Mouse (Mus musculus): ENCODE results near the gene Dpyd.
A peak's percentile ranks its signal among the peaks of the same experiment; 100 is the strongest.

The Dpyd gene

DNA sequence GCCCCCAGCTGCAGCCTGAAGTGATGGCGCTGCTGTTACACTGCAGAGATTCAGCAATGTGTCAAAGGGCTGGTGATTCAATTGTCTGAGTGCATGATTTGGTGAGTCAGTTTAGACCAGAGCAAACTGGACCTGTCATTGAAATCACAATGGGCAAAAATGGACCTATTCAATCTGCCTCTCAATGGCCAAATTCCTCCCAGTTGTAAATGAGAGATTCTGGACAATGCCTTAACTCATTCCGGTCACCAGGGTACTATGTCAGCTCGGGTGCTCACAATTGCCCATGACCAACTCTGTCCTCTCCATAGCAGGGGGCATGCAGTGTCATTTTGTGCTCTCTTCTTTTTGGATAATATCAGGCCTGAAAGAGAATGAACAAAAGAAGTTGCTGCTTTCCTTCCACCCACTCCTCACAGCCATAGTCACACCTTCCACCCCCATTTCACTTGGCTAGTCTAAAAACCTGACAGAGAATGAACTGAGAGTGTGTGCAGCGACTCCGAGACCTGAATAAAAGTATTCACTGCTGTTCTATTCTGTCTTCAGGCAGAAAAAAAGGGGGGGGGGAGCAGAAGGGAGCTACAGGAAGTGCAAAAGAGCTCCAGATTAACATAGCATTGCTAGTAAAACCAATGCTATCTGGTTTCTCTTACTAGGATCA is 533.4 kb downstream of the Dpyd start:
- peak; percentile 86 for DNase-seq (ENCODE audit: low read depth, low spot score)

- DNase-seq (ENCODE audit: low read depth, low spot score) = no peak
Measured at GRCm38 (mm10) chr3:119126003-119126402, 564.1 kb downstream of the Dpyd start.

DNA sequence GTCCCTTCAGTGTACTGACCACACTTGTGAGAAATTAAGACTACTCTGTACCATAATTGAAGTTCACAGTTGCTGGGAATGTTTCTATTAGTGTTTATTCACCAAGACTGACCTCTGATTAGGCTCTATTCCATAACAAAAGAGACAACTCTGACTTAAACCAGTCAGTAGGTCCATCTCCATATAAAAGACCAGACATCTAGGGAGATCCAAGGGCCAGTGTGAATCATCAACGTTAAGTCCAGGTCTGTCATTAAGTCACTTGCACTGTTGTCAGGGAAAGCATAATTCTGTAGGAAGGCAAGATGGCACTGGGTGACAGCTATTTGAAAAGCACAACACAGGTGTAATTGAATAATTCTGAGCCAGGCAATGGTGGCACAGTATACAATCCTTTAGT is 566.1 kb downstream of the Dpyd start:
- peak; percentile 9 for DNase-seq (ENCODE audit: low read depth, low spot score)

- DNase-seq (ENCODE audit: low read depth, low spot score) = no peak
Measured at GRCm38 (mm10) chr3:119143034-119143433, 581.1 kb downstream of the Dpyd start.

DNA sequence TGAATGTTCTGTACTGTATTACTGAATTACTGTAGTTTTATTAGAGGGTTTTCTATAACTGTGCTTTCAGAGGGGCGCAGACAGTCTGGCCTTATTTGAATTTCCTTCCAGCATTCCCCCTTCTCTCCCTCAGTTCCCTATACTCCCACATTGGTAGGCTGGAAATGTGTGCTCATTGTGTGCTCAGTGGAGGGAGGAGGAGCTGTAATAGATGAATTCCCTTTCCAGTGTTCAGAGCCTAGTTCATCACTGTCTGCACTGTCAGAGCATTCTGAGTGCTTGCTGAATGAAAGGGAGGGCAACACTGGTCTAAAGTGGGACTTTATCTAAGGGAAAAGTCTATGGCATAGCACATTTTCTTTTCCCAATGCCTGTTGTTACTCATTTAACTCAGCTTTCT is 582.9 kb downstream of the Dpyd start:
- no peak for DNase-seq (ENCODE audit: low read depth, low spot score)

GRCm38 (mm10) chr3:119154604-119155444 is 592.9 kb downstream of the Dpyd start:
- peak; percentile 7 for DNase-seq (ENCODE audit: low read depth, low spot score)

DNA sequence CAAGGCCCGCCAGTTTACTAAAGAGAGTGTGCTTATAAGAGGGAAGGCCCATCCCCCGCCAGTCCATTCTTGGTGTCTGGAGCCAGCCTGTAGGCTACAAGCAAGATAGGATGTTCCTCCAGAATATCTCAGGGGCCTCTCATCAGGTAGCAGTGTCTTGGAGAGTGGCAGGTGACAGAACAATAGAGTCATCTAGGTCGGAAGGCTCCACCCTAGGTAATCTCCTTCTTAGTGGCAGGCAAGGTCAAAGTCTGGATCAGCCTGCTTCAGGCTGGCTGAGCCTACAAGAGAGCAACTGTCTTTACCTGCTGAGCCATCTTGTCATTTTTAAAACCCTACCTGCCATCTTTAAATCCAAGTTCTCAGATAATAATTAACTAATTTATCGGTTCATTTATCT is 596.7 kb downstream of the Dpyd start:
- peak; percentile 61 for DNase-seq (ENCODE audit: low read depth, low spot score)

DNA sequence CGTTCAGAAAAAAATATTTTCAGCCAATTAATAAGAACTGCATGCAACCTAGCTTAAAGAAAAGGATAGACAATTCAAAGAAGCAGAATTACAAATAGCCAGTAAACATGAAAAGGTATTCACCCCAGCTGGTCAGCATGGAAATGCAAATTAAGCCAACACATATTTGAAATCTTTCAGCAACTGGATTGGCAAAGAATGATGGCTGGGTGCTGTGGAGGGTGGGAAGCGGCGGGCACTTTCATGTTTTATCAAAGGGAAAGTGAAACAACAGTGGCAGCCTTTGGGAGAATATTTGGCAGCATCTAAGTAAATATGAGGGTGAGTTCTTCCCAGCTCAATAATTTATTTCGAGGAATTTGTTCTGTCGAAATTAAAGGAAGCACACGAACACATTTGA is 603.8 kb downstream of the Dpyd start:
- no peak for DNase-seq (ENCODE audit: low read depth, low spot score)

GRCm38 (mm10) chr3:119168166-119168565 is 606.2 kb downstream of the Dpyd start:
- no peak for DNase-seq (ENCODE audit: low read depth, low spot score)

- no peak for DNase-seq (ENCODE audit: low read depth, low spot score)
Measured at GRCm38 (mm10) chr3:119168661-119169060, 606.7 kb downstream of the Dpyd start.

DNA sequence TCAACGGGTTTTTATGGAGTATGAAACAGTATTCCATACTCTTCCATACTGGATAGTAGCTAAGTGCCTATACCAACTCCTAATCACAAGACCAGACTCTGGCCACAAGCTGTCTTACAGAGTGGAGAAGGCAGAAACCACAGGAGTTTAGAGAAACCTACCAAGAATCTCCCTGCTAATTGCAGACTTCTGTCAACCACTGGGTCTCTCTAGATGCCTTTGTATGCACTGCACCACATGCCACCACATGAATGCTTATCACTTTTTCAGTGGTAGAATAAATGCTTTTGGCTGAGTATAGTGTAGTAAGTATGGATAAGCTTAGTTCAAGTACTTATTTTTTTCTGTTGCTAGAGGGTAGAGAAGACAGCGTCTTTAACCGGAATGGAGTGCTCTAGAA is 621.3 kb downstream of the Dpyd start:
- no peak for DNase-seq (ENCODE audit: low read depth, low spot score)

DNA sequence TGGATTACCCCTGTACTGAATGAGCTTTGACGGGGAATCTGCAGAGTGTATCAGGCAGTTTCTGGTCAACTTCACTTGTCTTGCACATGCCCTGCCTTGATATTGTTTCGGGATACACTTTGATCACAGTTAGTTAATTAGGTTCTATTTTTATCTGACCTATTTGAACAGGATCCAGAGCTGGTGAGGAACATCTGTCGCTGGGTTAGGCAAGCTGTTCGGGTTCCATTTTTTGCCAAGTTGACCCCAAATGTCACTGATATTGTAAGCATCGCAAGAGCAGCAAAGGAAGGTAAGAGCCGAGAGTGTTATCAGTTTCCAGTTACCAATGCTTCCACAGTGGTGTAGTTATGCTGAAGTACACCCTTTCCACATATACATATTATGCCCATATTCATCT is 632.1 kb downstream of the Dpyd start:
- no peak for DNase-seq (ENCODE audit: low read depth, low spot score)

- DNase-seq (ENCODE audit: low read depth, low spot score) = peak; percentile 5
Measured at GRCm38 (mm10) chr3:119195613-119196012, 633.7 kb downstream of the Dpyd start.

- DNase-seq (ENCODE audit: low read depth, low spot score) = peak; percentile 2
Measured at GRCm38 (mm10) chr3:119220763-119221412, 659.0 kb downstream of the Dpyd start.

GRCm38 (mm10) chr3:119243181-119243580 is 681.3 kb downstream of the Dpyd start:
- DNase-seq (ENCODE audit: low read depth, low spot score) = no peak

GRCm38 (mm10) chr3:119256516-119256915 is 694.6 kb downstream of the Dpyd start:
- DNase-seq (ENCODE audit: low read depth, low spot score) = peak; percentile 14

DNA sequence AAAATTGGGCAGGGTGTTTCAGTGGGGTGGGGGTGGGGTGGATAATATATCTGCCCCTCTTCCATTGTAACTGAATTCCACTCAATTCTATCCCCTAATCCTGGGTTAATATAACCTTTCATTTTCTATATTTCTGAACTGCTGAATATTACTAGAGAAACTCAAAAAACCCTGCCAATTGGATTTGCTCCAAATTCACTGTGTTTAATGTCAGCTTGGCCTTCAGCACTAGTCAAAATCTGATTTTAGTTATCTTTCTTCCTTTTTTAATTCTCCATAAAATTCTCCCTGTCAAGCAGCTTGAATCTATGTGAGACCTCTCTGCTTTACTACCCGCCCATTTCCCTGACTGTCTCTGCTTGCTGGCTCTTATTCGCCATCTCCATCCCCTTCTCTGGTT is 713.3 kb downstream of the Dpyd start:
- no peak for DNase-seq (ENCODE audit: low read depth, low spot score)

- DNase-seq (ENCODE audit: low read depth, low spot score) = no peak
Measured at GRCm38 (mm10) chr3:119280671-119281070, 718.7 kb downstream of the Dpyd start.

- DNase-seq (ENCODE audit: low read depth, low spot score) = no peak
Measured at GRCm38 (mm10) chr3:119314693-119315092, 752.8 kb downstream of the Dpyd start.

- DNase-seq (ENCODE audit: low read depth, low spot score) = no peak
Measured at GRCm38 (mm10) chr3:119329063-119329462, 767.1 kb downstream of the Dpyd start.

DNA sequence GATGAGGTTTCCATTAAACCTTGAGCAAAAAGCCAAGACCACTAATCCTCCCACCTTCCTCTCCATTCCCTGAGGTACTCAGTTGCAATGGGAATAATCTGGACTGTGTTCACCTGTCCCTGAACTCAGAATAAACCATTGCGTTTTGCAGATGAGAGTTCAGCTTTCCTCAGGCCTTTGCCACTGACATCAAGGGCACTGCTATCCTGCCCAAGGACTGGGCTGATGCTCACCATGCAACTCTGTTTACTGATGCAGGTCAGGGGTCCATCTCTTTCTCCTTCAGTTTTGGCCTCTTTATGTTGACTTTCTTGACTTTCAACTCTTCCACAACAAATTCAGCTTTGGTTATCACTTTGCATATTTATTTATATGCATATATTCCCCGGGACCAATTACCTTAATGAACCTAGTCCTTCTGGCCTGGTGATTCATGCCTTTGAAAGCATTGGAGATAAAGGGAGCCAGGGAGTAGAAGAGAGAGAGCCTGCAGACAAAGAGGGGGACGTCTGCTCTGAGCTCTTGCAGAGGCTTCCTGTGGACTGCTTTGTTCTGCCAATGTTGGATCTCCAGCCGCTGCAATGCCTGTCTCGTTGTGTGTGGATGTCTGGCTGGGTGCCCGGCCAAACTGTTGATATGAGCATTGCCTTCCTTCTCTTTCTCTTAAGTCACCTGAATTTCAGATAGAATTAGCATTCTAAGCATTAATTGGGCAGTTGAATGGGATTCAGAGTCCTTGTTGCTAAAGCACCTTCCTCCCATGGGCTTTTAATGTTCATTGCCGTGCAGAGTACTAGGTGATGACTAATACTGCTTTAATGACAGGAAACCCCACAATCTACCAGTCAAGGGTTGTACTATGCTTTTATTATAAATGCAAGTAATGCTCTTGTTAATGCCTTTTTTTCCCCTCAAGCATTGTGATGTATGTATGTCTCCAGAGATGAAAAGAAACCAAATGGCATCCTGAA is 771.7 kb downstream of the Dpyd start:
- DNase-seq (ENCODE audit: low read depth, low spot score) = no peak
